Mouse (Mus musculus) neural tube, embryonic 11.5 days (tissue): ENCODE results near the gene Otp. TPM values are rescaled to one million over a fixed set of nuclear protein-coding genes. Genes with fewer than 3 reads are reported as not detected.

ENCODE experiments used
- ATAC-seq: fragments of 200-750 bp; cut with Nextera tagmentation; 2 replicates; pipeline ENCODE4 v1.8.0; 2017; ENCODE audit warnings: moderate number of reproducible peaks, mild to moderate bottlenecking, moderate TSS enrichment, moderate library complexity; ENCODE audit not compliant: insufficient read depth, low FRiP score, low TSS enrichment
- DNase-seq: peaks from one replicate; pipeline ENCODE4 v3.0.0-alpha.2; 2015; ENCODE audit warnings: low spot score
- H3K27ac ChIP-seq: fragments of 300-500 bp; sonication (generic); 2 replicates; pipeline ENCODE4 v1.5.1; 2014; ENCODE audit warnings: low read depth, mild to moderate bottlenecking, low read length
- H3K27me3 ChIP-seq: fragments of 300-500 bp; sonication (generic); 2 replicates; pipeline ENCODE4 v1.6.1; 2014; ENCODE audit warnings: mild to moderate bottlenecking, low read length, mixed read lengths; ENCODE audit not compliant: control insufficient read depth, insufficient read depth
- H3K36me3 ChIP-seq: fragments of 300-500 bp; sonication (generic); 2 replicates; pipeline ENCODE4 v1.6.1; 2014; ENCODE audit warnings: mild to moderate bottlenecking, low read length, moderate library complexity, mixed read lengths; ENCODE audit not compliant: control insufficient read depth, insufficient read depth
- H3K4me1 ChIP-seq: fragments of 300-500 bp; sonication (generic); 2 replicates; pipeline ENCODE4 v1.6.1; 2014; ENCODE audit warnings: low read length, mixed read lengths; ENCODE audit not compliant: control insufficient read depth, insufficient read depth
- H3K4me2 ChIP-seq: fragments of 300-500 bp; sonication (generic); 2 replicates; pipeline ENCODE4 v1.6.1; 2014; ENCODE audit warnings: low read depth, mild to moderate bottlenecking, moderate library complexity
- H3K4me3 ChIP-seq: fragments of 300-500 bp; sonication (generic); 2 replicates; pipeline ENCODE4 v1.5.1; 2014; ENCODE audit warnings: low read depth, low read length
- H3K9ac ChIP-seq: fragments of 300-500 bp; sonication (generic); 2 replicates; pipeline ENCODE4 v1.6.1; 2014; ENCODE audit warnings: mild to moderate bottlenecking, low read length
- H3K9me3 ChIP-seq: fragments of 300-500 bp; sonication (generic); 2 replicates; pipeline ENCODE4 v1.6.1; 2016; ENCODE audit warnings: low read length; ENCODE audit not compliant: control insufficient read depth
- WGBS: fragments of 180-500 bp; shearing (Covaris S2); extraction: QIAGEN DNeasy Blood & Tissue Kit; methylation state at CpG from one replicate; pipeline ENCODE4 v1.1.7; 2014; 5-methylcytosine and 5-hydroxymethylcytosine counted together
- polyA plus RNA-seq: library from polyadenylated mRNA; unstranded; fragments of >200 nt; fragmentation: Nextera tagmentation; extraction: Ambion mirVana; gene quantifications from 2 replicates; pipeline ENCODE4 v1.2.1, GENCODE M21; 2014

Otp gene
- polyA plus RNA-seq, 1 experiment from 2014 or later: 8.1 TPM

GRCm38 (mm10) chr13:94885291-94886235 is 10.2 kb downstream of the Otp start:
- ATAC-seq (peak; percentile 23), DNase-seq (peak; percentile 56)
- Histone ChIP-seq H3K9me3 (no peaks in the 10 kb centered on the region), H3K4me3 (no peak overlapping the region), H3K9ac (peak overlapping the region; percentile 18; the same call in 1 of the 2 replicates), H3K36me3 (no peaks in the 10 kb centered on the region), H3K4me2 (peak overlapping the region; percentile 29), H3K27me3 (peaks cover 84% of the 10 kb centered on the region), H3K27ac (no peak overlapping the region), H3K4me1 (peaks cover 12% of the 10 kb centered on the region)
- 1% methylated on average over 77 of the region's 81 CpGs for WGBS

- WGBS: 93% methylated on average over 10 of the region's 10 CpGs
These were observed 32.4 kb downstream of the Otp start for GRCm38 (mm10) chr13:94907841-94908240.

DNA sequence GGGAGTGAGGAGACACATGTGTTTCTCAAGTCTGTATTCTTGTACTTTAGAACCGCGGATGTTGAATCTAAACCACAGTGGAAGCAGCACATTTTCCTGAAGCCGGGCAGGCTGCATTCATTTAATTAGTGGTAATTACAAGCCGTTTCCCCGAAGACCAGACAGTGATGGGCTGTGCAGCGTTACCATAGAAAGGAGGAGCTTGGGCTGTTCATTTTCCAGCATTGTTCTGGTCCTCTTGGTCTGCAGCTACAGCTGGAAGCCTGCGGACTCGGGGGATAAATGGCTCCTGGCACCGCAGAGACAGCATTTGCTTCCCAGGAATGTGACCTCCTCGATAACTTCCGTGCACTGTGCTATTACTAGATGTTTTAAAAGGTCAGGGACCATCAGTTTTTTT is 37.6 kb downstream of the Otp start:
- H3K4me2 ChIP-seq: peak overlapping the region; percentile 28
- no peak for ATAC-seq
- WGBS: 10% methylated on average over 11 of the region's 11 CpGs
- no peak overlapping the region for H3K27ac ChIP-seq
- H3K27me3 ChIP-seq: no peaks in the 10 kb centered on the region
- no peak overlapping the region for H3K9ac ChIP-seq
- H3K36me3 ChIP-seq: no peaks in the 10 kb centered on the region
- peaks cover 3% of the 10 kb centered on the region; the same call in 1 of the 2 replicates for H3K4me1 ChIP-seq
- no peaks in the 10 kb centered on the region for H3K9me3 ChIP-seq
- H3K4me3 ChIP-seq: no peak overlapping the region
- DNase-seq: peak; percentile 25

More at GRCm38 (mm10) chr13:94907841-94908240, 32.4 kb downstream of the Otp start:
- Histone ChIP-seq H3K9me3 (no peaks in the 10 kb centered on the region), H3K36me3 (no peaks in the 10 kb centered on the region), H3K27ac (no peak overlapping the region), H3K4me2 (no peak overlapping the region), H3K27me3 (no peaks in the 10 kb centered on the region), H3K9ac (no peak overlapping the region), H3K4me1 (peaks cover 1% of the 10 kb centered on the region; the same call in 1 of the 2 replicates), H3K4me3 (no peak overlapping the region)
- no peak for DNase-seq
- ATAC-seq: no peak

GRCm38 (mm10) chr13:94915654-94916053 is 40.3 kb downstream of the Otp start:
- no peaks in the 10 kb centered on the region for H3K9me3 ChIP-seq
- H3K36me3 ChIP-seq: no peaks in the 10 kb centered on the region
- DNase-seq (no peak), ATAC-seq (no peak)
- no peak overlapping the region for H3K9ac ChIP-seq
- H3K27me3 ChIP-seq: no peaks in the 10 kb centered on the region
- no peak overlapping the region for H3K27ac ChIP-seq
- H3K4me3 ChIP-seq: no peak overlapping the region
- peaks cover 3% of the 10 kb centered on the region; the same call in 1 of the 2 replicates for H3K4me1 ChIP-seq
- no peak overlapping the region for H3K4me2 ChIP-seq
- WGBS: 79% methylated on average over 5 of the region's 5 CpGs

- 83% methylated on average over 3 of the region's 3 CpGs for WGBS
These were observed 52.7 kb downstream of the Otp start for GRCm38 (mm10) chr13:94928086-94928485.

More at GRCm38 (mm10) chr13:94928086-94928485, 52.7 kb downstream of the Otp start:
- no peak overlapping the region for H3K9ac ChIP-seq
- H3K4me3 ChIP-seq: no peak overlapping the region
- H3K27me3 ChIP-seq: no peaks in the 10 kb centered on the region
- H3K36me3 ChIP-seq: no peaks in the 10 kb centered on the region
- no peak for DNase-seq
- H3K4me2 ChIP-seq: no peak overlapping the region
- no peak overlapping the region for H3K27ac ChIP-seq
- no peaks in the 10 kb centered on the region for H3K4me1 ChIP-seq
- ATAC-seq: no peak
- H3K9me3 ChIP-seq: no peaks in the 10 kb centered on the region

Other genes with a start within 250 kb of the Otp start
- gene Tbca, start 86.7 kb upstream of the Otp start, polyA plus RNA-seq: 210 and 231 TPM in 2 replicates
- gene Wdr41, start 100.7 kb downstream of the Otp start, polyA plus RNA-seq: 23.1 and 23.3 TPM in 2 replicates